Mouse (Mus musculus): Measurements from ENCODE around the gene Rasgrp3. TPM values are rescaled to one million over a fixed set of nuclear protein-coding genes. Genes with fewer than 3 reads are reported as not detected.
A peak's percentile ranks its signal among the peaks of the same experiment; 100 is the strongest.

Rasgrp3 gene
- total RNA-seq, 2 experiments from 2014 or later, result 28.0 to 31.5 TPM

- intact Hi-C loops (cut with DNase I), result loop anchor here (5.0 to 10.0 kb wide), 3 partner anchors 162 to 730 kb away; no protein-coding TSS in a partner anchor
Observed at GRCm38 (mm10) chr17:75534314-75535020, 98.8 kb downstream of the Rasgrp3 start.

GRCm38 (mm10) chr17:75535612-75536011, 99.9 kb downstream of the Rasgrp3 start:
- intact Hi-C loops (cut with DNase I), result loop anchor here (5.0 to 10.0 kb wide), 3 partner anchors 163 to 731 kb away; no protein-coding TSS in a partner anchor
- DNase-seq, result no peak

More at GRCm38 (mm10) chr17:75534314-75535020, 98.8 kb downstream of the Rasgrp3 start:
- no peak for DNase-seq

DNA sequence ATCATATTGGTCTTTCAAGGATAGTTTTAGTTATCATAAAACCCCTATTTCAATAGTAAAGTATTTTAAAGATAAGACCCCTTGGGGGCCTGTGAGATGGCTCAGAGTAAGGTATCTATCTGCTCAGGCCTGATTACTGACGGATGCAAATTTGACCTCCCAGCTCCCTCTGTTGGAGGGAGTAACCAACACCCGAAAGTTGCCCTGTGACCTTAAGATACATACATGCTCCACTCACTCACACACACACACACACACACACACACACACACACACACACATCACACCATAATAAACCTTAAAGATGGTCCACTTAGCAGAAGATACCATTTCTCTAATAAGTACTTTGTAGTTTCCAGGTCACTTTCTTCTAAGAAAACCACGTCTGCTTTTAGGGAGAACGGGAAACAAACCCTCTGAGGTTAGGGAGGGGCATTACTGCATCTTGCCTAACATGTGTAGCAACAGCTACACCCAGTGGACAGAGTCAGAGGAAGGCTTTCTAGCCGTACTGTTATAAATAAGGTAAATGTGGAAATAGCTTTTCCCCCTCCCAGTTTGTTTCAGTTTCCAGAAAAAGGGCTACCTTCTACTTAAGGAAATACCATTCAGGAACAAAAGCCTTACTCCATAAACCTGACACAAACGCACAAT, 100.8 kb downstream of the Rasgrp3 start:
- DNase-seq, result no peak
- intact Hi-C loops (cut with DNase I), result loop anchor here (5.0 to 10.0 kb wide), 3 partner anchors 164 to 732 kb away; no protein-coding TSS in a partner anchor

DNA sequence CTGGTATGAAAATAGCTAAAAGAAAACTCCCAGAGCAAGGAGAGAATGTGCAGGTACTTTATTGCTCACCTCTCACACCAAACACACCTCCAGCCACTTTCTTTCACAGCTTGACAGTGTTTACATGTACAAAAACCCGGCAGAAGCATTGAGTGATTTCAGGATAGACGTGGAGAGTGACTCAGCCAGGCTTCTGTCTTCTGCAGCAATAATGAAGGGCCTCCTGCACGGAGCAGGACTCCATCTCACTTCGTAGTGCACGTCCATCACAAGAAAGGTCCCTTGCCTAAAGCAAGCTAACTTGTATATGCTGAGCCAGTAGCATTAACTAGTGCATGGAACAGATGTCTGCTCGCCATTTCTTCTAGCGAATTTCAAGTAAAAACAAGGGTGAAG, 101.4 kb downstream of the Rasgrp3 start:
- intact Hi-C loops (cut with DNase I), result loop anchor here (5.0 to 10.0 kb wide), 3 partner anchors 165 to 732 kb away; no protein-coding TSS in a partner anchor
- DNase-seq, result no peak

- DNase-seq, result no peak
- intact Hi-C loops (cut with DNase I), result loop anchor here (5.0 to 10.0 kb wide), 3 partner anchors 166 to 734 kb away; no protein-coding TSS in a partner anchor
Observed at GRCm38 (mm10) chr17:75538431-75538830, 102.7 kb downstream of the Rasgrp3 start.

DNA sequence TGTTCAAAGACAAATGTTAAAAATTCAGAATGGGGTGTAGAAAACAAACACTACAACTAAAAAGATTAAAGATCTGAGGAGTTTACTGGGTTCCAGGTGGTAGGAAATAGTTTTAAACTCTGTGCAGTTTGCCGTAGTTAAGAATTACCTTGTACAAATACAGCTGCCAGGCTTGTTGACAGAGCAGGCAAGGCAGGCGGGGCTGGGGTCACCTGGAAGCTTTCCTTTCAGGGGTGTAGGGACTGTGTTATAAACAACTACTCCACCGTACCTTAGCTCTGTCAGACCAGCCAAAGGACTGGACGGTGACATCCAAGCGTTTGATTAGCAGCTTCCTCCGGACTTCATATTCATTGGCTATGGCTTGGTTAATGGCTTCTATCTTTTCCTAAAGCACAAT, 103.4 kb downstream of the Rasgrp3 start:
- intact Hi-C loops (cut with DNase I), result loop anchor here (5.0 to 10.0 kb wide), 3 partner anchors 167 to 734 kb away; no protein-coding TSS in a partner anchor

DNA sequence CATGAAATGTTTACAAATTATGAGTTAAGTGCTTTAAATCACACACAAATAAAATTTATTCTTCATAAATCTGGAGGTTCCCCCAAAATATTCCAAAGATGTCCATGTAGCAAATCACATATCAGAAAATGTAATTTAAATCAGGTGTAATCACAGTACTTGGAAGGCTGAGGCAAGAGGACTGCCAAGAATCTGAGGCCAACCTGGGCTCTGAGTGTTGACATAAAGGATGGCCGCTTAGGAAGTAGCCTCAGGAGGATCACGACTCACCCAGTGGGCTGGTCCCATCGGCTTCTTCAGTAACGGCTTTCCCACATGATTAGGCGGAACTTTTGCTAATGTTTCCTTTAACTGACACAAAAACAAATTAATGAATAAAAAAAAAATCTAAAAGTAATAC, 104.1 kb downstream of the Rasgrp3 start:
- DNase-seq, result no peak
- intact Hi-C loops (cut with DNase I), result loop anchor here (5.0 to 10.0 kb wide), 3 partner anchors 168 to 735 kb away; no protein-coding TSS in a partner anchor

More for the DNA sequence above, 103.4 kb downstream of the Rasgrp3 start:
- DNase-seq, result no peak

DNA sequence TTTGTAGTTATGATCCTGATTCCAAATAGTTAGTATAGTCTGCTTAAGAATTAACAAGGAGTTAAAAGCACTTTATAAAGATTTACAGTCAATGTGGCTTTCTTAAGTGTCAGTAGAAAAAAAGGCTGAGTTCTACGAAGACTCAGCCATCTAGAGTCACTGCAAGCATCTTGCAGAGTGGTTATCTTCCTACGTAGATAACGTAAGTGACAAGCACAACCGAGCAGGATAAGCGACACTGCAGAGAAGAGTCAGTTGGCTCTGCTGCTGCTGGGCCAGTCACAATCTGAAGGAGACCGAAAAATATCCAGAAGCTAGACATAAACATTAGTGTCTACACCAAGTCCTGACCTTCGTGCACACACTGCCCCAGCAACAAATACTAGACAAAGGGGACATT, 107.7 kb downstream of the Rasgrp3 start:
- intact Hi-C loops (cut with DNase I), result no loop called here

DNA sequence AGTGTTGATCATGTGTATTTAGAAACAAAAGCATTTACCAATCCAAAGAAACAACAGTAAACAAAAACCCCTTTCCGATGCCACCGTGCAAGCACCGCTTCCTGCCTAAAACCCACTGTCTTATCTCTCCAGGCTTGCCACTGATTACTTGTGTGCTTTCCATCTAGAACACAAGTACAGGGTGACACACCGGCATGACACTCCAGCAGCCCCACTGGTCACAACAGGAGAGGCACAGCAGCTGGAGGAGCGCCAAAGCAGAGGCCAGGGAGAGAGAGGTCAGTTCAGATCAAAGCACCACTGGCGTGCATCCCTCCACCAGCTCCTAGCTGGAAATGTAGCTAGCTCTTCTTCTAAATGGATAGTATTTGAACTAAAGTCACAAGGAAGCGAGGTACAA, 108.6 kb downstream of the Rasgrp3 start:
- DNase-seq, result no peak

More for the DNA sequence above, 107.7 kb downstream of the Rasgrp3 start:
- DNase-seq, result no peak

DNA sequence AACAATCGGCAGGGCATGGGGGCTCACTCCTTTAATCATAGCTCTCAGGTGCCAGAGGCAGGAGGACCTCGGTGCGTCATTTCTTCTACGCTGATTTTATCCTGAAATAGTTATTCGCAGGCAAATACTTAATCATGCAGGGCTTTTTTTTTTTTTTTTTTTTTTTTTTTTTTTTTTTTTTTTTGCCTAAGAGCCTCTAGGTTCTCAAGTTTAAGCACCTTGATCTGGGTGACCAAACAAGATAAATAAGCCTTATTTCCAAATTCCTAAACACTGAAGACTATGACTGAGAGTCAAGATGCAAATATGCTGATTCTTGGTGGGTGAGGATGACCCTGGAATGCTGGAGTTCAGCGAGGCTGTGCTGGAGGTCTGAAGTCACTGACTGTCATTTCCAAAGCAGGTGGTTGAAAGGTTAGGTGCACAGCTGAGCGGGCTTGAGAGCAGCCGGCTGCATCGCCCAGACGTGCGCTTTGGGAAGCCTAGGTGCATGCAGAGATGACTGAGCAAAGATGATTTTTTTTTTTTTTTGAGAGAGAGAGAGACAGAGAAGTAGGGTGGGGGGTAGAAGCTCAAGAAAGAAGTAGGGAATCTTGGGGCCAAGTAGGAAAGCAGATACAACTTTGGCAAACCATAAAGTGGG, 115.2 kb downstream of the Rasgrp3 start:
- intact Hi-C loops (cut with DNase I), result no loop called here
- no peak for DNase-seq

More for the DNA sequence above, 108.6 kb downstream of the Rasgrp3 start:
- intact Hi-C loops (cut with DNase I), result no loop called here

GRCm38 (mm10) chr17:75551512-75552400, 116.1 kb downstream of the Rasgrp3 start, which contains the start of gene Fam98a:
Gene Fam98a (minus strand): TSS chr17:75551946.
- intact Hi-C loops (cut with DNase I), result no loop called here

DNA sequence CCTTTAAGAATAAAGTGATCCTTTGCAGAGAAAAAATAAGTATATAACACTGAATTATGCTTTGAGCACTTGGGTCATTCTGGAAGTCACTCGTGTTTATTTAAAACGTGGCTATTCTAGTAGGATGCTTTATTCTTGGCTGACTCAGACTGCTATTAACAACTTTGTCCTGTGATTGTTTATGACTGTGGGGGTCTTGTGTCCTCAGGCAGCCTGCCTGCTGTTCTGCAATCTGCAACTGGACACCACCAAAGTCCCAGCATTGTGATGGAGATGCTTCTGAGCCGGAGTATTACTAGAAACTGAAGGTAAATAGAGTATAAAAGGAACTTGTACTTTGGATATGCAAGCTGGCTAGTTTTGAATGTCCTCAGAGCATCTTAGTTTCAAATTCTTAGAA, 121.3 kb downstream of the Rasgrp3 start:
- no peak for DNase-seq
- intact Hi-C loops (cut with DNase I), result no loop called here

More at GRCm38 (mm10) chr17:75551512-75552400, 116.1 kb downstream of the Rasgrp3 start, which contains the start of gene Fam98a:
- DNase-seq, result peak; percentile 96 to 98

- no peak for DNase-seq
- intact Hi-C loops (cut with DNase I), result no loop called here
Observed at GRCm38 (mm10) chr17:75558041-75558440, 122.3 kb downstream of the Rasgrp3 start.

DNA sequence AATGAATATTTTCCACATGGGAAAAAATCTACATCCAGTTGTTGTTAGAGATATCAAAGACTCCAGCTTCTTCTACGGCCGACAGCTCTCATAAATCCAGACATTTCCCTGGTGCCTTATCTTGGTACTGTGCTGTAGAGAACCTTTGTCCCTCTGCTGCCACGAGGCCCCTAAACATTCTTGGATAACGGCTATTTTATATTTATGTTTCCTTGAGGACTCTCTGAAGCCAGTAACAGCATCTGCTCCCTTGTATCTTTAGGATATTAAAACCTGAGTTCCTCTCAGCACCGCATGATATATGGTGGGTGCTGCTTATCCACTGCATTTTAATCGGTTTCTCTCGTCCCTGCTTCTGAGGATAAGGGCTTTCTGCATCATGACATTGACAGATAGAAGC, 139.9 kb downstream of the Rasgrp3 start:
- DNase-seq, result no peak
- intact Hi-C loops (cut with DNase I), result no loop called here

Other genes starting within 250 kb of the Rasgrp3 start
- 10 to 100 TPM; 26.6 to 31.1 TPM for gene Fam98a, start 116.0 kb downstream of the Rasgrp3 start, total RNA-seq (2021)